Mouse (Mus musculus) neural tube, embryonic 11.5 days (tissue): ENCODE results near the gene Crebbp. TPM values are rescaled to one million over a fixed set of nuclear protein-coding genes. Genes with fewer than 3 reads are reported as not detected.
A peak's percentile ranks its signal among the peaks of the same experiment; 100 is the strongest.
"Not testable (repeated sequence)": the region's sequence is repeated elsewhere in the genome, so short reads cannot be mapped to it uniquely, and the experiment has no call there.

ENCODE experiments used
- ATAC-seq: fragments of 200-750 bp; cut with Nextera tagmentation; 2 replicates; pipeline ENCODE4 v1.8.0; 2017; ENCODE audit warnings: moderate number of reproducible peaks, mild to moderate bottlenecking, moderate TSS enrichment, moderate library complexity; ENCODE audit not compliant: insufficient read depth, low FRiP score, low TSS enrichment
- DNase-seq: peaks from one replicate; pipeline ENCODE4 v3.0.0-alpha.2; 2015; ENCODE audit warnings: low spot score
- H3K27ac ChIP-seq: fragments of 300-500 bp; sonication (generic); 2 replicates; pipeline ENCODE4 v1.5.1; 2014; ENCODE audit warnings: low read depth, mild to moderate bottlenecking, low read length
- H3K27me3 ChIP-seq: fragments of 300-500 bp; sonication (generic); 2 replicates; pipeline ENCODE4 v1.6.1; 2014; ENCODE audit warnings: mild to moderate bottlenecking, low read length, mixed read lengths; ENCODE audit not compliant: control insufficient read depth, insufficient read depth
- H3K36me3 ChIP-seq: fragments of 300-500 bp; sonication (generic); 2 replicates; pipeline ENCODE4 v1.6.1; 2014; ENCODE audit warnings: mild to moderate bottlenecking, low read length, moderate library complexity, mixed read lengths; ENCODE audit not compliant: control insufficient read depth, insufficient read depth
- H3K4me1 ChIP-seq: fragments of 300-500 bp; sonication (generic); 2 replicates; pipeline ENCODE4 v1.6.1; 2014; ENCODE audit warnings: low read length, mixed read lengths; ENCODE audit not compliant: control insufficient read depth, insufficient read depth
- H3K4me2 ChIP-seq: fragments of 300-500 bp; sonication (generic); 2 replicates; pipeline ENCODE4 v1.6.1; 2014; ENCODE audit warnings: low read depth, mild to moderate bottlenecking, moderate library complexity
- H3K4me3 ChIP-seq: fragments of 300-500 bp; sonication (generic); 2 replicates; pipeline ENCODE4 v1.5.1; 2014; ENCODE audit warnings: low read depth, low read length
- H3K9ac ChIP-seq: fragments of 300-500 bp; sonication (generic); 2 replicates; pipeline ENCODE4 v1.6.1; 2014; ENCODE audit warnings: mild to moderate bottlenecking, low read length
- H3K9me3 ChIP-seq: fragments of 300-500 bp; sonication (generic); 2 replicates; pipeline ENCODE4 v1.6.1; 2016; ENCODE audit warnings: low read length; ENCODE audit not compliant: control insufficient read depth
- WGBS: fragments of 180-500 bp; shearing (Covaris S2); extraction: QIAGEN DNeasy Blood & Tissue Kit; methylation state at CpG from one replicate; pipeline ENCODE4 v1.1.7; 2014; 5-methylcytosine and 5-hydroxymethylcytosine counted together
- polyA plus RNA-seq: library from polyadenylated mRNA; unstranded; fragments of >200 nt; fragmentation: Nextera tagmentation; extraction: Ambion mirVana; gene quantifications from 2 replicates; pipeline ENCODE4 v1.2.1, GENCODE M21; 2014

Gene Crebbp
- polyA plus RNA-seq, 1 experiment from 2014 or later, result 34.3 TPM

GRCm38 (mm10) chr16:4079656-4080055 lies 134.1 kb downstream of the Crebbp start:
- H3K4me1 ChIP-seq, result peaks cover 4% of the 10 kb centered on the region
- no peaks in the 10 kb centered on the region for H3K9me3 ChIP-seq
- no peak for DNase-seq
- ATAC-seq, result no peak
- H3K9ac ChIP-seq, result no peak overlapping the region
- peaks cover 8% of the 10 kb centered on the region for H3K36me3 ChIP-seq
- WGBS, result 89% methylated on average over 1 of the region's 1 CpGs
- no peaks in the 10 kb centered on the region for H3K27me3 ChIP-seq
- no peak overlapping the region for H3K4me3 ChIP-seq
- no peak overlapping the region for H3K4me2 ChIP-seq
- no peak overlapping the region for H3K27ac ChIP-seq

- H3K27me3 ChIP-seq, H3K9me3 ChIP-seq, H3K27ac ChIP-seq, H3K36me3 ChIP-seq, DNase-seq, H3K4me3 ChIP-seq, ATAC-seq, H3K9ac ChIP-seq, H3K4me1 ChIP-seq: not testable (repeated sequence)
- H3K4me2 ChIP-seq, result peak overlapping the region; percentile 58; the same call in 1 of the 2 replicates
- WGBS, result 77% methylated on average over 10 of the region's 10 CpGs
These were observed 135.5 kb downstream of the Crebbp start for GRCm38 (mm10) chr16:4078302-4078701.

- under 1% methylated on average over 58 of the region's 58 CpGs for WGBS
- no peaks in the 10 kb centered on the region for H3K9me3 ChIP-seq
- DNase-seq (peak; percentile 91), ATAC-seq (peak; percentile 96)
- peaks cover 4% of the 10 kb centered on the region for H3K4me1 ChIP-seq
- no peaks in the 10 kb centered on the region; the same call in 1 of the 2 replicates for H3K36me3 ChIP-seq
- H3K4me2 ChIP-seq, result peak within 1 kb of the TSS; percentile 58
- peak within 1 kb of the TSS; percentile 89 for H3K4me3 ChIP-seq
- H3K9ac ChIP-seq, result peak within 1 kb of the TSS; percentile 84
- no peaks in the 10 kb centered on the region for H3K27me3 ChIP-seq
- 0 out of 2 replicates have a peak within 1 kb of the TSS, but pooled peaks have one; percentile 60 for H3K27ac ChIP-seq
These were observed 136.3 kb downstream of the Crebbp start, which contains the start of gene Trap1 for GRCm38 (mm10) chr16:4077384-4078061. Gene Trap1, minus strand, starts transcription at chr16:4077827.

- H3K9ac ChIP-seq, result no peak overlapping the region
- DNase-seq (no peak), ATAC-seq (no peak)
- no peaks in the 10 kb centered on the region for H3K36me3 ChIP-seq
- H3K4me1 ChIP-seq, result peaks cover 4% of the 10 kb centered on the region
- H3K4me3 ChIP-seq, result no peak overlapping the region
- H3K4me2 ChIP-seq, result no peak overlapping the region
- WGBS, result 84% methylated on average over 3 of the region's 3 CpGs
- H3K9me3 ChIP-seq, result no peaks in the 10 kb centered on the region
- no peaks in the 10 kb centered on the region for H3K27me3 ChIP-seq
- H3K27ac ChIP-seq, result no peak overlapping the region
These were observed 139.0 kb downstream of the Crebbp start for GRCm38 (mm10) chr16:4074836-4075235.

- H3K9ac ChIP-seq, result no peak overlapping the region
- 73% methylated on average over 6 of the region's 6 CpGs for WGBS
- peaks cover 4% of the 10 kb centered on the region for H3K4me1 ChIP-seq
- H3K4me3 ChIP-seq, result no peak overlapping the region
- no peaks in the 10 kb centered on the region for H3K36me3 ChIP-seq
- H3K9me3 ChIP-seq, result no peaks in the 10 kb centered on the region
- ATAC-seq (no peak), DNase-seq (no peak)
- H3K4me2 ChIP-seq, result no peak overlapping the region
- no peaks in the 10 kb centered on the region for H3K27me3 ChIP-seq
- H3K27ac ChIP-seq, result no peak overlapping the region
These were observed 139.5 kb downstream of the Crebbp start for GRCm38 (mm10) chr16:4074297-4074696.

- Histone ChIP-seq H3K4me1 (no peaks in the 10 kb centered on the region), H3K27me3 (no peaks in the 10 kb centered on the region), H3K27ac (no peak overlapping the region), H3K9me3 (no peaks in the 10 kb centered on the region), H3K4me2 (no peak overlapping the region), H3K4me3 (no peak overlapping the region), H3K36me3 (peaks cover 4% of the 10 kb centered on the region), H3K9ac (0 out of 2 replicates have a peak overlapping the region, but pooled peaks have one; percentile 18)
- WGBS, result 62% methylated on average over 8 of the region's 8 CpGs
- ATAC-seq, result no peak
- peak; percentile 57 for DNase-seq
These were observed 145.2 kb downstream of the Crebbp start for GRCm38 (mm10) chr16:4068588-4068987.

- ATAC-seq, result no peak
These were observed 148.9 kb downstream of the Crebbp start for GRCm38 (mm10) chr16:4064945-4065344.

GRCm38 (mm10) chr16:4053811-4054210 lies 160.0 kb downstream of the Crebbp start:
- no peaks in the 10 kb centered on the region for H3K9me3 ChIP-seq
- peaks cover 12% of the 10 kb centered on the region; the same call in 1 of the 2 replicates for H3K36me3 ChIP-seq

More at GRCm38 (mm10) chr16:4064945-4065344, 148.9 kb downstream of the Crebbp start:
- Histone ChIP-seq H3K4me3 (no peak overlapping the region), H3K27ac (no peak overlapping the region), H3K4me1 (no peaks in the 10 kb centered on the region), H3K36me3 (peaks cover 12% of the 10 kb centered on the region), H3K27me3 (no peaks in the 10 kb centered on the region), H3K9ac (no peak overlapping the region), H3K4me2 (no peak overlapping the region), H3K9me3 (no peaks in the 10 kb centered on the region)
- WGBS, result 94% methylated on average over 4 of the region's 4 CpGs
- DNase-seq, result no peak

GRCm38 (mm10) chr16:4052601-4053000 lies 161.2 kb downstream of the Crebbp start:
- H3K4me1 ChIP-seq, result no peaks in the 10 kb centered on the region
- H3K36me3 ChIP-seq, result peaks cover 12% of the 10 kb centered on the region; the same call in 1 of the 2 replicates
- H3K27ac ChIP-seq, result no peak overlapping the region
- no peaks in the 10 kb centered on the region for H3K27me3 ChIP-seq
- ATAC-seq (no peak), DNase-seq (no peak)
- H3K4me2 ChIP-seq, result no peak overlapping the region
- no peaks in the 10 kb centered on the region for H3K9me3 ChIP-seq
- no peak overlapping the region for H3K4me3 ChIP-seq
- no peak overlapping the region for H3K9ac ChIP-seq
- 94% methylated on average over 4 of the region's 4 CpGs for WGBS

More at GRCm38 (mm10) chr16:4053811-4054210, 160.0 kb downstream of the Crebbp start:
- Histone ChIP-seq H3K27ac (no peak overlapping the region), H3K4me3 (no peak overlapping the region), H3K9ac (no peak overlapping the region), H3K4me1 (no peaks in the 10 kb centered on the region), H3K4me2 (no peak overlapping the region), H3K27me3 (no peaks in the 10 kb centered on the region)
- ATAC-seq (no peak), DNase-seq (no peak)
- WGBS, result 91% methylated on average over 3 of the region's 3 CpGs
